Mouse (Mus musculus) urinary bladder, adult 2 months (tissue): ENCODE measurements around the gene Lefty1. TPM values are rescaled to one million over a fixed set of nuclear protein-coding genes. Genes with fewer than 3 reads are reported as not detected.
"Not testable (repeated sequence)": the region's sequence is repeated elsewhere in the genome, so short reads cannot be mapped to it uniquely, and the experiment has no call there.

Experiments
- DNase-seq: peaks from one replicate; pipeline ENCODE4 v3.0.0; 2022; ENCODE audit warnings: low spot score
- polyA plus RNA-seq: library from polyadenylated mRNA; depleted of rRNA; stranded (reverse); fragments of >200 nt; gene quantifications from 2 replicates; pipeline ENCODE4 v1.2.3, GENCODE M21; 2012; rRNA removed

The Lefty1 gene
- polyA plus RNA-seq, 1 experiment: 32.8 TPM

DNA sequence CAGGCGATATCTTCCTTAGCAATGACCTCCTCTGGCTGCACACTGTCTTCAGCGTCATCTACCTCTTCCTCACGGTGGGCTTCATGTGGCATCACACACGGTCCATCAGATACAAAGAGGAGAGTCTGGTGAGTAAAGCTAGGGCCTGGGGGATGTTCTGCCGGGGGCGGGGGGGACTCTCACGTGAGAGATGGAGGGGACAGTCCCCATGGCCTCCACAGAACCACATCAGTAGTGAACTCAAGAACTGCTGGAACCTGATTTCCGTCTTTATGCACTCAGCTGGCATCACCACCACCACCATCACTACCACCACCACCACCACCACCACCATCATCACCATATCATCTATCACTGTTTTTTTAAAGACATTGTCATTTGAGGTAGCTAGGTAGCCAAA, 21.6 kb downstream of the Lefty1 start:
- DNase-seq: no peak

DNA sequence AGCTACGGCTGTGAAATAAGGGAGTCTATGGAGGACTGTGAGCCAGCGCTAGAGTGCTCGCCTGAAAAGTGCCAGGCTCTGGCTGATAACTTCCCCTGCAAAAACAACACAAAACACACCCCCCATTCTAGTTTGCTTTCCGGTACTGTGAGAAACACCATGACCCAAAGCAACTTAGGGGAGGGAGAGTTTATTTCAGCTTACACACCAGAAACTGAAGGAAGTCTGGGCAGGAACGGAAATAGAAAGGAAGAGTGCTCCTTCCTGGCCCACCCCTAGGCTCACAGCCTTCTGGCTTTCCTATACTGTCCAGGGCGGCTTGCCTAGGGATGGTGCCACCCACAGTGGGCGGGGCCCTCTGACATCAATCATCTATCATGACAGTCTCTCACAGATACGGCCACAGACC, 22.2 kb downstream of the Lefty1 start:
- no peak for DNase-seq

DNA sequence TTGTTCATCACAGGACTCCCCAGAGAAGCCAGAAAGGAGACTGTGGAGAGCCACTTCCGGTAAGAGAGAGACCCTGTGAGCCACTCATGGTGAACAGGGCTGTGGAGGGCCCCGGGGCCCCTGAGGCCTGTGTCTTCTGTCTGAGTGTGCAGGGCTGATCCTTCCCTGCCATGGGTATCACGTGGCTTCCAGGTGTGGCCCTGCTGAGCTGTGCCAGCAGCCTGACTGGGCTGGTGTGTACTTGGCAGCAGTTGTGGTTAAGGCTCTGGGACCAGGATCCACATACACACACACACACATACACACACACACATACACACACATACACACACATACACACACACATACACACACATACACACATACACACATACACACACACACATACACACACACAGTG, 23.2 kb downstream of the Lefty1 start:
- DNase-seq: no peak

DNA sequence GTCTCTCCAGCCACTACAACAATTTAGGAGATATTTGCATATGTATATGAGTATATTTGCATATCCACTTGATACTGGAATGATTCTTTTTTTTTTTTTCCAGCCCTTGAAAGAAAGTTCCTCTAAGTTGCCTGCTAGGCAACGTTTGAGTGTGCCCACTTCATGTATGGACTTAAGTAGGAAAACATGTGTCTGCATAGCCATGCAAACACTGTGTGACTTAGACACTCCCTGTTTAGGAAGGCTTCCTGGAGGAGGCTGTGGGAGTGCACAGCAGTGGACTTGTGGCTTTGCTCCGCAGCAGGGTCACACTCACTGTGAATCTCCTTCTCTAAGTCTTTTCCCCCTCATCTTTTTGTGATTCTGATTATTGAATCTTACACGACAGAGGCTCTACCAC, 24.0 kb downstream of the Lefty1 start:
- no peak for DNase-seq

DNA sequence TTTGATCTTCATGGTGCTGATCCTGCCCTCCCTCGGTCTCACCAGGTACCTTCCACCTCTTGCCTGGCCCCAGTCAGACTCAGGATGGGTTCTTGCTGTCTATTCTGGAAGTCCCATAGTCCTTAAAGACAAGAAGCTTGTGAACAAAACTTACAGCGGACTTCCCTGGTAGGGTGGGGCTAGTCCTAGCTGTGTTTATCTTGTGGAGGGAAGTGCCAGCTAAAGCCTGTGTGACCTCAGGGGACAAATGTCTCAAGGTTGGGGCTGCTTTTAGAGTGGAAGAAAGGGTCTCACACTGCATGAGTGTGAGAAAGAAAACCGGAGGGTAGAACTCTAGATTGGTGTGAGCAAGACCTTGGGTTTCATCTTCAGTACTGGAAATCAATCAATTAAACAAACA, 31.0 kb downstream of the Lefty1 start:
- no peak for DNase-seq

DNA sequence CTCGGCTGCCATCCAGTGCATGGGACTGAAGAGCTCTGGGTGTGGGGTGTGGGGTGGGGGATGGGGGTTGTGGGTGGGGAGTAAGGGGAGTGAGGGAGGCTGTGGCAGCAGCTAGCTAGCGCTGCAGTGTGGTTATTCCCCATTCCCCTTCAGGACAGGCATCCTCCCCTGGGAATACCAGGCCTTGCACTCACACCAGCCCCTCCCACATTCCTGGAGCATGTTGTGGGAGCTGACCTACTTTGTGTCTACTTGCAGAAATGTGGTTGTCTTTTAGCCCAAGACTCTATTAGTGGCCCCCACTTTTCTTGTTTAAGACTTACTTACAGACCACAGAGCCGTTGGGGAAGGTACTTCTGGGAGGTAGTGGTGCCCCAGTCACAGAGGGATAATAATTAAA, 31.7 kb downstream of the Lefty1 start:
- DNase-seq: no peak

DNA sequence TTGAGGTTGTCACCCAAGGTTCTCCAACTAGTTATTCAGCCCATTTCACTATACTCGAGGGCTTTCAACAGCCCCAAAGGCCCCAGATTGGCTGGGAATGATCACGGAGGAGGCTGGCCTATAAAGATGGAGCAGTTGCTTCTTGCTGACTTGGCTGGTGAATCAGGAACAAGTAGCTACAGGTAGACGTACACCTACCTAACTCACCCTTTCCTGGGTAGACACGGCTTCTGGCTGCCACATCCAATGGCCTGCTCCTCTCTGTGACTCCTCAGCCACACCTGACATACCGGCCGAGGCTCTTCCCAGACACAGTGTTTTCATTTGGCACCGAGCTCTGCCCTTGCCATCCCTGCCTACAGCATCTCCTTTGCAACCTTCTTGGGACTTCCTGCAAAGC, 32.4 kb downstream of the Lefty1 start:
- no peak for DNase-seq

DNA sequence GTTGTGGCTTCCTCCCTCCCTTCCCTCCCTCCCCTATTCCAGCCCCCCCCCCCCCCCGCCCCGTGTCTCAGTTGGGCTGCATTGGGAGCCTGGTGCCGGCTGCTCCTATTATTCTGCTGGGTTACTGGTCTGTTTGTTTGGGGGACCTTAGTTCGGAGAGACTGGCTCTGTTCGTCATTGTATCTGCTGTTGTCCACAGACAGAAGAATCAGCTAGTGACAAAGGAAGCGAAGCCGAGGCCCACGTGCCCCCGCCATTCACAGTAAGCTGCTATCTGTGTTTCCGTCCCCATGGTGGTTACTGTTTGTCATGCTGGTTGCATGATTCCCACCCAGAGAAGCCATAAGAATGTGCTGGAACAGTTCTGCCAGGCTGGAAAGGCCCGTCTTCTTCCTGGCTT, 38.1 kb downstream of the Lefty1 start:
- DNase-seq: no peak

DNA sequence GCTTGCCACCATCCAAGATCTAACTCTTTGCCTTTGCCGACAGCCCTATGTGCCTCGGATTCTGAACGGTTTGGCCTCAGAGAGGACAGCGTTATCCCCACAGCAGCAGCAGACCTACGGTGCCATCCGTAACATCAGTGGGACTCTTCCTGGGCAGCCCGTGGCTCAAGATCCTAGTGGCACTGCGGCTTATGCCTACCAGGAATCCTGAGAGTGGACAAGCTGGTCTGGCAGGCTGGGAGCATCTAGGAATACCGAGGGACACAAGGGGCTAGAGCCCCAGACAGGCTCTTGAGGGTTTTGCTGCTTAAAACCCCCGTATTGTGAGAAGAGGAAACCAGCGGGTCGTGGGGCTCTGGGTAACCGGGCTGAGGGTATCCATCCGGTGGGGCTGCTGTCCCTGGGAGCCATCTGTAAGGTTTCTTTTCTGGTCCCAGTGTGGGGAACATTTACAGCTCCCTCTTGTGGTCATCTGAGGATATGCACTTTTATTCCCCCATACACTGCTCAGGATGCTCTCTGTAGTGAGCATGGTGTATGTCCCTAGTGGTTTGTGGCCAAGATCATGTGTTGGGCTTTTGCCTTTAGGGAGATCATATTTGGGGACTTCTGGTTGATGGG, 39.4 kb downstream of the Lefty1 start:
- DNase-seq: no peak

DNA sequence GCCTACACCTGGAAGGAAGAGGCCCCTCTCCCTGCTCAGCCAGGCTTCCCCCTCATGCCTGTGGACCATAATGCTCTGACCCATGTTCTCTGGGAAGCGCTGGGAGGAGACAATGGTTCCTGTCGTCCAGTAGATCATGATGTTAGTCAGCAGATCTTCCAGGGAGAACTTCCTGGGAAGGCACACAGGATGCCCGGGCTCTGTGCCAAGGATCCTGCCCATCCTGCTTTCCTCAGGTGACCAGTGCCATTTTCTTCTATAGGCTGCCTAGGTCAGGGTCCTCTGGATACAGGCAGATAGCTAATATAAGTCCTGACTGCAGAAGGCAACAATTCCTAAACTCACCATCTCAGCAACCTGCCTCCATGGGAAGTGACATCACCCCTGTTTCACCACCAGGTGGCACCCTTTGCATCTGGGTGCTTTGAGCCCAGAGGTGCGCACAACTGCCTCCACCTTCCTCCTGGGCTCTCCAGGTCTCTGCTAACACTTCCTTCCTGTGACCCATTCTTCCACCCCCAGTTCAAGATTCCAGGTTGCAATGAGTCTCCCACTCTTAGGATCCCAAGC, 41.4 kb downstream of the Lefty1 start:
- no peak for DNase-seq

DNA sequence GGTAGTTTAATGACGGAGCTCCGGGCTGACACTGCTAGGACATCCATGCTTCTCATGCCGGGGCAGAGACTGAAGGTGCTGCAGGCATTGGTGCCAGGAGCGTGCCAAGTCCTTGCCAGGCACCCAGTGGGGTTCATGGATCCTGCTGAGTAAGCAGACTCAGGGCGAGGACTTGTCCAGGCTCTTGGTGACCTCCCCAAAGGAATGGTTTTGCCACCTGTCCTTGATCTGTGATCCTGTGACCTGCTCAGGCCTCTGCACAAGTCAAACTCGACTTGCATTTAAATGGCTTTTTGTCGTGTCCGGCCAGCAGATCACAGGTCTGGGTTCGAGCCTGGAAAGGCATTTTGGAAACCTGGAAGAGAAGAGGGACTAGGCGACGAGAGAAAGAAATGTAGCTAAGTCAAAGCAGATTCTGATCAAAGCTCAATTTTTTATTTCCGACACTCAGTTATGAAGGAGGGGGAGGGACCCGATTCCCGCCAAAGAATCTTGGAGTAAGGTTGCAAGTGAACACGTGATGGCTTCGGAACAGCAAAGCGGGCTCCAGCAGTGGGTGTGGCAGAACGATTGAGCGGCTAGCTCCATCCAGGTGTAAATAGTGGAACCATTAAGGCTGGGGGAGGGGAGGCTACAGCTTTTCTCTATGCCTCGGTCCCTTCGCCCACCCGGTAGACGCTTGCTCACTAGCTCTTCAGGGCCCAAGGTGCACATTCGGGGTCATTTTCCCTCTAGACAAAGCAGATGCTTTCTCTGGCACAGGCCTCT, 44.8 kb downstream of the Lefty1 start:
- DNase-seq: no peak

DNA sequence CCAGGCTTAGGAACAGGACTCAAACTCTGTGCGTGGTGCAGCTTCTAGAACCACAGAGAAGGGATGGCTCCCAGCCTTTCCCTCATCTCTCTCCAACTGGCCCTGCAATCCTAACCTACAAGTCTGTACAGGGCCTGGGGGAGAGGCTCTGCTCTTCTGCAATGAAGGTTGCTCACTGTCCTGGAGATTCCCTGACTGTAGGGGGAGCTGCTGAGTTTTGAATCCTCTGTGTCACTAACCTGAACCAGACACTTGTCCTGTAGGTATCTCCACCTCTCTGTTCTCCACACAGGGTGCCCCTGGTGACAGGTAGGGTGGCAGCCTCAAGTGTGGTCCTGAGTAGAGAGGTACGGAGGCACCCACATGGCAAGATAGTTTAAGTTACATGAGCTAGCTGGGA, 45.6 kb downstream of the Lefty1 start:
- no peak for DNase-seq

DNA sequence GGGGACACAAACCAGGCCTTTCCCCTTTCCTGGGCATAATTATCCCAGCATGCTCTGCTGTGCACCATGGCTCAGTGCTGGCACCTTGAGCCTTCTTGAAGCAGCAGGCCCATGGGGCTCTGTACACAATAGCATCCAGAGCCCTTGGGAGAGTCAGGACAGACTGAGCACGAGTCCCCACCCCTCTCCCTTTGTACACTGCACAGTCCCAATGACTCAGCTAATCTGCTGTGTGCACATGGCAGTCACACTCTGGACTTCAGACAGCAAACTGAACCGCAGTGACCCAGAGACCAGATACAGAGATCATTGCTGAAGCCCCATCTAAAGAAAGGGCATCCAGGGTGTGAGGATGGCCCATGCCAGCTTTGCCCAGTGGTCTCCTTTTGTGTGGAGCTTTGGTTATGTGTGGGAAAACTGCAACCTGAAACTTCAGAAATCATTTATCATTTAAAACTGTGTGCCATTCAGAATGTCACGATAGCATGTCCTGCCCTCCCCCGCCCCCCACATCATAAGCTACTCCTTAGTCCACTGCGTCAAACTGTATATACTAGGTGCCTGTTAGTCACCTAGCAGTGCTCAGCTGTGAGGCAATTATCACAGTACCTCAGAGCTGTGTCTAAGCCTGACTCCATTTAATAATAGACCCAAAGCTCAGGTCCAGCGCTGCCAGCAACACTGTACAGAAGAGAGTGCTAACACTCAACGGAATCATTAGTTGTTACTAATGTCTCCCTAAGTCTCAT, 46.6 kb downstream of the Lefty1 start:
- DNase-seq: not testable (repeated sequence)

DNA sequence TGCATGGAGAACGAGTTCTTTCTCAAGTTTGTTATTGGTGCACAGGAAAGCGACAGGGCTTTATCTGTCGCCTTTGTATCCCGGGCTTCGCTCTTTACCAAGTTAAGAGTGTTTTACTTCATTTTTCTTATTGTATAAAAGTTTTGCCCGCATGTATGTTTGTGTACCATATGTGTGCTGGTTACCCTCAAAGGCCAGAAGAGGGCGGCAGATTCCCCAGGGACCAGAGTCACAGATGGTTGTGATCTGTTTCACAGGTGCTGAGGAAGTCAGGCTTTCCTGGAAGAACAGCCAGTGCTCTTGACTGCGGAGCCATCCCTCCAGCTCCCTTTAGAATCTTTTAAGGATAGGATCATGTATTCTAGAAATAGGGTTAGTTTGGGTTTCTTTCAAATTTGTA, 51.9 kb downstream of the Lefty1 start:
- DNase-seq: no peak

DNA sequence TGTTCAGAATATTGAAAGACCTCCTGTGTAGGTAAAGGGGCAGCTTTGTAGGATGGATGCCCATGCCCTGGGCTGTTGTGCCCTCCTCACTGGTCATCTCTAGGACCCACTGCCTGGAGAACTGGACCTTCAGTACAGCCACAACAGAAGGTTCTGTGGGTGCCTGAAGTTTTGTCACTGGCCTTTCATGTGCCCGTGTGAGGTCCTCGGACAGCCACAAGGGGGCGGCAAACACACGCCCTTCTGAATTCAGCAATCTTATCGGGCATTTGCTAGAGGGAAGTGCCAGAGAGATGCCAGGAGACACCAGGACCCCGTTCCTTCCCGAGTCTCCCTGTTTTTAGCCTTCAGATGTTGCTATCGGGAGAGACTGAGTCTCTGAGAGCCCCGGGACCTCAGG, 52.9 kb downstream of the Lefty1 start:
- DNase-seq: peak; percentile 55

Other genes starting within 250 kb of the Lefty1 start
- gene Mixl1, start 238.0 kb upstream of the Lefty1 start, polyA plus RNA-seq: not detected in 2 replicates
- 35.4 and 36.5 TPM in 2 replicates for gene Acbd3, start 209.0 kb upstream of the Lefty1 start, polyA plus RNA-seq
- 810 and 870 TPM in 2 replicates for gene H3f3a, start 121.1 kb upstream of the Lefty1 start, polyA plus RNA-seq
- gene Sde2, start 83.9 kb upstream of the Lefty1 start, polyA plus RNA-seq: 18.3 and 19.0 TPM in 2 replicates
- 0.29 and 0.44 TPM in 2 replicates for gene Lefty2, start 41.9 kb upstream of the Lefty1 start, polyA plus RNA-seq
- gene Pycr2, start 30.7 kb upstream of the Lefty1 start, polyA plus RNA-seq: 34.1 and 46.5 TPM in 2 replicates
- 72.8 and 80.0 TPM in 2 replicates for gene Tmem63a, start 7.3 kb downstream of the Lefty1 start, polyA plus RNA-seq
- 159 and 184 TPM in 2 replicates for gene Ephx1, start 85.9 kb downstream of the Lefty1 start, polyA plus RNA-seq
- gene 9130409I23Rik, start 116.2 kb downstream of the Lefty1 start, polyA plus RNA-seq: 0.28 and 0.33 TPM in 2 replicates
- 20.9 and 28.8 TPM in 2 replicates for gene Nvl, start 209.2 kb downstream of the Lefty1 start, polyA plus RNA-seq
- gene Cnih4, start 209.7 kb downstream of the Lefty1 start, polyA plus RNA-seq: 27.5 and 29.4 TPM in 2 replicates